Mouse (Mus musculus): Measurements from ENCODE around the gene Htr2c. TPM values are rescaled to one million over a fixed set of nuclear protein-coding genes. Genes with fewer than 3 reads are reported as not detected.

Gene Htr2c
- polyA plus RNA-seq (2012; rRNA removed) (0.06 and 0.13 TPM in 2 replicates), polyA plus RNA-seq (2014; fragmentation: Nextera tagmentation; extraction: Ambion mirVana) (0.21 TPM in 1 of 2 replicates, not detected in the other)

DNA sequence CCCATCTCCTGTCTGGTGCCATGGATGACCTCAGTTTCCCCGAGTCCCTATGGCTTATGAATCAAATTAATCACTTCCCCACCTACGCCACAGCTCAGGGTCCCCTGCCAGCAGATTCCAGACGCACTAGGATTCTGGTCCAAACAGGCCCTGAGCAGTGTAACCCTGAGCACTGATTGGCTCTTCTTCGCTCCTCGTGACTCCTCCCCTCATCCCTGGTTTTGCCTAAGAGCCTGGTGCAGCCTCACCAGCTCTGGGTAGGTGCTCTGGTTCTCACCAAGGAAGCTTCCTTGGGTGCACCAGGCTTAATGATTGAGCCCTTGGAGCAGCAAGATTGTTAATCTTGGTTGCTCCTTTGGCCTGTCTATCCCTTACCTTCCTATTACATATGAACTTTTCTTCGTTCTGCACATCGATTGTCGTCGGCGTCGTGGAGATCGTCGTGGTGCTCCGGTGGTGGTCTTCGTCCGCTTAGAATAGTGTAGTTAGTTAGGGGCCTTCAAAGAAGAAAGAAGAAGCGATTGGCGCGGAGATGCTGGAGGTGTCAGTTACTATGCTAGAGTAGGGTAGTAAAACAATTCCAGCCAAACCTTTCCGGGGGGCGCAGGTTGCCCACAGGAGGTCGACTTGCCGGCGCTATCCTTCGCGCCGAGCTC, at the start of gene Htr2c:
TSS of gene Htr2c (plus strand) at position 256 of the 656 bp plus-strand sequence.
- H3K9me3 ChIP-seq (ENCODE audit: control insufficient read depth, low read length), result no peaks in the 10 kb centered on the region
- no peak for TF ChIP-seq POLR2A (IDR thresholded peaks at IDR 0.05; ENCODE audit: borderline replicate concordance, extremely low read depth, insufficient read depth, insufficient read length)
- peak within 1 kb of the TSS; percentile 28 for H3K4me3 ChIP-seq (replicated peaks; ENCODE audit: low read length)
- ATAC-seq (ENCODE audit: low FRiP score, low read depth) (no peak; the same call in 1 of the 2 replicates), DNase-seq (ENCODE audit: low spot score) (no peak)
- H3K9ac ChIP-seq (ENCODE audit: low read depth, low read length, severe bottlenecking), result no peak within 1 kb of the TSS
- H3K36me3 ChIP-seq (ENCODE audit: control insufficient read depth, insufficient read depth, low read length), result no peaks in the 10 kb centered on the region
- peak within 1 kb of the TSS; percentile 47 for H3K4me2 ChIP-seq (replicated peaks; ENCODE audit: low read depth, low read length, severe bottlenecking)
- whole genome bisulfite sequencing, result 25% methylated on average over 21 of the region's 27 CpGs
- no peak within 1 kb of the TSS for H3K27ac ChIP-seq (replicated peaks; ENCODE audit: low read depth, low read length)
- peaks cover 21% of the 10 kb centered on the region; the same call in 1 of the 2 replicates for H3K27me3 ChIP-seq (ENCODE audit: control insufficient read depth, insufficient read depth, low read length)
- H3K4me1 ChIP-seq (ENCODE audit: control insufficient read depth, insufficient read depth, low read length), result no peaks in the 10 kb centered on the region

DNA sequence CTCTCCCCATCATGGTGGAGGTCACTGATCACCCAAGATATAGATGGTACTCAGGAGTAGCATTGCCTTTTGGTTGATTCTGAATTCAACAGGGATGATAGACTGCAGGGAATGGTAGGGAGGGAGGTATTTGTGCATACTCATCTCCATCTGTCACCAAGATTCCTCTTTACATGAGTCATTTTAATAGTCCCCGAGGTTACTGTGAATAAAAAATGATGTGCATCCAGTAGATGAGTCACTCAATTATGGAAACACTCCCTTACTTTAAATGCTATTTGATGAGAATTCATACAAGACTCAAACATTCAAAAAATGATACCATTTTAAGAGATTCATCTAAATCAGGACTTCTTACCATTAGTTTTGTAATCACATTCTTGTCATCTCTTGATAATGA, 34.1 kb upstream of the Htr2c start:
- no peak for DNase-seq (ENCODE audit: low spot score)
- Histone ChIP-seq H3K4me1 (ENCODE audit: control insufficient read depth, insufficient read depth, low read length) (no peaks in the 10 kb centered on the region), H3K36me3 (ENCODE audit: control insufficient read depth, insufficient read depth, low read length) (no peaks in the 10 kb centered on the region), H3K4me2 (replicated peaks; ENCODE audit: low read depth, low read length, severe bottlenecking) (no peak overlapping the region), H3K4me3 (replicated peaks; ENCODE audit: low read length) (no peak overlapping the region), H3K27me3 (ENCODE audit: control insufficient read depth, insufficient read depth, low read length) (no peaks in the 10 kb centered on the region), H3K9ac (ENCODE audit: low read depth, low read length, severe bottlenecking) (no peak overlapping the region), H3K27ac (replicated peaks; ENCODE audit: low read depth, low read length) (no peak overlapping the region), H3K9me3 (ENCODE audit: control insufficient read depth, low read length) (no peaks in the 10 kb centered on the region)
- WGBS, result 62% methylated on average over 1 of the region's 1 CpGs
- TF ChIP-seq POLR2A (IDR thresholded peaks at IDR 0.05; ENCODE audit: borderline replicate concordance, extremely low read depth, insufficient read depth, insufficient read length), result no peak
- ATAC-seq (ENCODE audit: low FRiP score, low read depth), result no peak

DNA sequence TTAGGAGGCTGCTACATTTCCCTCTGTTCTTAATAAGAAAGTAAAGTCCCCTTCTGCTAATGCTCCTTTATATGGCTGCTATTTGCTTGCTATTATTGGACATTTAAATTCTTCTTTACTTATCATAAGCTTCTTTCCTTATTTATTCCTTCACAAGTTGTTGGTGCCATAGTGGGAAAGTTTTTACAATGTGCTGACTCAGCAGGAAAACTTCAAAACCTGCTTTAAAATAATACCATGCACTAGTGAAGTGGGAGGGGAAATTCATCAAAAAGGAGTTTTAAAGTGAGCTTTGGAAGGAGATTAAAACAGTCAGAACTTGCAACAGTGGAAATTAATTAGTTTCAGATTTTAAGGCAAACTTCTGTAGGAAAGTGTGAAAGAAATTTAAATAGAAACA, 26.0 kb upstream of the Htr2c start:
- no peak overlapping the region for H3K4me2 ChIP-seq (replicated peaks; ENCODE audit: low read depth, low read length, severe bottlenecking)
- H3K36me3 ChIP-seq (ENCODE audit: control insufficient read depth, insufficient read depth, low read length), result no peaks in the 10 kb centered on the region
- H3K27me3 ChIP-seq (ENCODE audit: control insufficient read depth, insufficient read depth, low read length), result no peaks in the 10 kb centered on the region
- DNase-seq (ENCODE audit: low spot score) (no peak), ATAC-seq (ENCODE audit: low FRiP score, low read depth) (no peak)
- no peak overlapping the region for H3K27ac ChIP-seq (replicated peaks; ENCODE audit: low read depth, low read length)
- H3K4me3 ChIP-seq (replicated peaks; ENCODE audit: low read length), result no peak overlapping the region
- no peak overlapping the region for H3K9ac ChIP-seq (ENCODE audit: low read depth, low read length, severe bottlenecking)
- H3K9me3 ChIP-seq (ENCODE audit: control insufficient read depth, low read length), result no peaks in the 10 kb centered on the region
- H3K4me1 ChIP-seq (ENCODE audit: control insufficient read depth, insufficient read depth, low read length), result no peaks in the 10 kb centered on the region
- no peak for TF ChIP-seq POLR2A (IDR thresholded peaks at IDR 0.05; ENCODE audit: borderline replicate concordance, extremely low read depth, insufficient read depth, insufficient read length)

DNA sequence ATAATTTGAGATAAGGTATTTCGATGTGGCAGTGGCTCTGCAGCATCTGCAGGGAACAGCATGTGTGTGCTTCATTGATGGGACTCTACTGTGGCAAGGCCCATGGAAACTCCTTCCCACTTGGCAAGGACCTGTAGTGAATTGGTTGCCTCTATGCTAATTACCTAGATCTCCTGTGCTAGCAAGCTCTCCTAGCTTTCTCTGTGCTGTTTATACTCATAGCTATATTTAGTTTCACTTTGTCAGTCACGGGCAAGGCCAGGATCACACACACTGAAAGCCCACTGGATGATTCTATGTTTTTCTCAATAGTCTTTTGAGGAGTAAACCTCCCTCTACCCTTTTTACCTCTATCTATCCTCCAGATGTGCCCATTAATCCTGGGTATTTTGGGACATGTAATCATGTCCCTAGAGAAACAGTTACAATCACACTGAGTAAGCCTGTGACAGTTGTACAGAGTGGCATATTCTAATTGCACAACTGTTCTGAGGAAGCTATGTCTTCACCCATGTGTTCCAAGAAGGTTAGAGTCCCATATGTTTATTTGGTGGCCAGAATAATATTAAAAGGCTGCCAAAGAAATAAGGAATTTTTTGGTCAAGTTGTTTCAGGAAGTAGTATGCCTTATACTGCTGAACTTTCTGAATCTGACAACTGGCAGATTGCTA, 16.0 kb upstream of the Htr2c start:
- no peak overlapping the region for H3K27ac ChIP-seq (replicated peaks; ENCODE audit: low read depth, low read length)
- no peaks in the 10 kb centered on the region for H3K36me3 ChIP-seq (ENCODE audit: control insufficient read depth, insufficient read depth, low read length)
- WGBS, result 66% methylated on average over 2 of the region's 2 CpGs
- TF ChIP-seq POLR2A (IDR thresholded peaks at IDR 0.05; ENCODE audit: borderline replicate concordance, extremely low read depth, insufficient read depth, insufficient read length), result no peak
- no peaks in the 10 kb centered on the region for H3K4me1 ChIP-seq (ENCODE audit: control insufficient read depth, insufficient read depth, low read length)
- H3K9me3 ChIP-seq (ENCODE audit: control insufficient read depth, low read length), result no peaks in the 10 kb centered on the region
- H3K4me2 ChIP-seq (replicated peaks; ENCODE audit: low read depth, low read length, severe bottlenecking), result no peak overlapping the region
- no peak overlapping the region for H3K9ac ChIP-seq (ENCODE audit: low read depth, low read length, severe bottlenecking)
- ATAC-seq (ENCODE audit: low FRiP score, low read depth) (no peak), DNase-seq (ENCODE audit: low spot score) (no peak)
- H3K27me3 ChIP-seq (ENCODE audit: control insufficient read depth, insufficient read depth, low read length), result no peaks in the 10 kb centered on the region
- H3K4me3 ChIP-seq (replicated peaks; ENCODE audit: low read length), result no peak overlapping the region

DNA sequence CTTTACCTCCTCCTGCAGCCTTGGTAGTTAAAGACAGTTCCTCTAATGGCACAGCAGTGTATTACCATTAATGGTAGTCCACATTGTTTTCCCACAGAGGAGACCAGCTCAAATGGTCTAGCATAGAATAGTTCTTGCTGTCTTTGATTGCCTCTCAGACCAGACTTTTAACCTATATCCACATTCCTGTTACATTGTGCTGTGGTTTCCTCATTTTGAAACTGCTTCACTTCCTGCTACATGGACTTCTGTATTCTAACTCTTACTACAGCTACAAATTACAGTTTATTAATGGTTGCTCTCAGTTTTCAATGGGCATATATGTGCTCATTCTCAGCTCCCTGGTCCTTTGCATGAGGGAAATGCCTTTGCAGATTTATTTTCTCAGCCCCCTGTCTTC, 15.3 kb upstream of the Htr2c start:
- ATAC-seq (ENCODE audit: low FRiP score, low read depth) (no peak), DNase-seq (ENCODE audit: low spot score) (no peak)
- H3K9ac ChIP-seq (ENCODE audit: low read depth, low read length, severe bottlenecking), result no peak overlapping the region
- H3K27me3 ChIP-seq (ENCODE audit: control insufficient read depth, insufficient read depth, low read length), result no peaks in the 10 kb centered on the region
- TF ChIP-seq POLR2A (IDR thresholded peaks at IDR 0.05; ENCODE audit: borderline replicate concordance, extremely low read depth, insufficient read depth, insufficient read length), result no peak
- no peaks in the 10 kb centered on the region for H3K4me1 ChIP-seq (ENCODE audit: control insufficient read depth, insufficient read depth, low read length)
- H3K27ac ChIP-seq (replicated peaks; ENCODE audit: low read depth, low read length), result no peak overlapping the region
- H3K9me3 ChIP-seq (ENCODE audit: control insufficient read depth, low read length), result no peaks in the 10 kb centered on the region
- no peak overlapping the region for H3K4me3 ChIP-seq (replicated peaks; ENCODE audit: low read length)
- H3K4me2 ChIP-seq (replicated peaks; ENCODE audit: low read depth, low read length, severe bottlenecking), result no peak overlapping the region
- no peaks in the 10 kb centered on the region for H3K36me3 ChIP-seq (ENCODE audit: control insufficient read depth, insufficient read depth, low read length)
